Mouse (Mus musculus) right cerebral cortex, postnatal 4 days (tissue): ENCODE measurements at regions not wholly inside any gene's neighbourhood (a gene's known extent, or its start where the extent isn't known, plus 50 kb on each side); places are given as distances from the start of the nearest gene placed in this dataset.

ENCODE experiments used
- DNase-seq: peaks from one replicate; pipeline ENCODE4 v3.0.0-alpha.2; 2022

DNA sequence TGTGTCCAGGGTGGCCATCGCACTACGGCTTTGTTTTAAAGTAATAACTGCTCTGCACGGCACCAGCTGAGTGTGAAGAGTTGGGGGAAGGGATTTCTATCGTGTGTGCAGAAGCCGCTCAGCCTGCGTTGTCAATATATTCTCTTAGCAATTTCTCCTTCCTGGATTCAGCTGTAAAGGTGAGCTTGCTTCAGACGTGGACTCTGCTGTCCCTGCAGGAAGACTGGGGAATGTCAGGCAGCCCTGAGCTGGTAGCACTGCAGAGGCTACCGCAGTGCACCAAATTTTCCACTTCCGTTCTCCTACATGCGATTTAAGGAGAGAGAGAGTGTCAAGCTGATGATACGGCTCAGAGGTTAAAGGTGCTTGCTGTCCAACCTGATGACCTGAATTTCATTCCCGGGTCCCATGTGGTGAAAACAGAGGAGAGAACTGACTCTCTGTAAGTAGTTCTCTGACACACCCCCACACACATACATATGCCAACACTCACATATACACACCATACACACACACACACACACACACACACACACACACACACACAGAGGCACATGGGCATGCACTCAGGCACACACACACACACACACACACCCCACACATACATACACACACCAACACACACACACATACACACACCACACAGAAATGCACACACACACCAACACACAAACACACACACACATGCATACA, 59.9 kb upstream of the Prelid3b start:
- peak; percentile 41 for DNase-seq

DNA sequence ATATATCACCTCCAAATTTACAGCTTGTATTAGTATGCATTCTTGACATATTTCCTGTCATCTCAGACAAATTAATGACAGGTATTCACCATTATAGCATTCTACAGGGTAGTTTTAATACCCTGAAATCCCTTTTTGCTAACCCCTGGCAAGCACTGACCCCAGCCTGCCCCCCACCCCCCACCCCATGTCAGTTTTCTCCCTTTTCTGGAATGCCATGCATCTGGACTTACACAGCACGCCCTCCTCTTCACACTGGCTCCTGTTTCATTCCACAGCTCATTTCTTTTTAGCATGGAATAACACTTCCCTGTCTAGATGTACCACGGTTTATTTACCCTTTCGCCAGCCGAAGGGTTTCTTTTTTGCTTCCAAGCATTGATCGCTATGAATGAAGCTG, 67.8 kb upstream of the Prelid3b start:
- no peak for DNase-seq

DNA sequence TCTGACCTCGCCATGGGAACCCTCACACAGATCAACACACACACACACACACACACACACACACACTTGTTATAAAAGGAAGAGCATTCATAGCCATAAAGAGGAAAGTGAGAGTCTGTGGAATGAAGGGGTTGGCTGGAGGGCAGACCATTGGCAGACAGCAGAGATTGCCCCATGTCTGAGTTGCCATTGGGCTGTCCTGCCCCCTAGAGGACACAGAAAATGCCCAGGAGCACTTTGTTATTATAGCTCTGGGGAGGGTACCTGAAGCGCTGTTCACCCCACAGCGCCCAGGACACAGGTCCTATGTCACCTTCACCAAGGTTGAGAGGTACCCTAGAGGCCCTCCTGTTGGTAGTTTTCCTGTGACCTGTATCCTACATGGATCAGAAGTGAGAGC, 74.3 kb upstream of the Prelid3b start:
- no peak for DNase-seq

DNA sequence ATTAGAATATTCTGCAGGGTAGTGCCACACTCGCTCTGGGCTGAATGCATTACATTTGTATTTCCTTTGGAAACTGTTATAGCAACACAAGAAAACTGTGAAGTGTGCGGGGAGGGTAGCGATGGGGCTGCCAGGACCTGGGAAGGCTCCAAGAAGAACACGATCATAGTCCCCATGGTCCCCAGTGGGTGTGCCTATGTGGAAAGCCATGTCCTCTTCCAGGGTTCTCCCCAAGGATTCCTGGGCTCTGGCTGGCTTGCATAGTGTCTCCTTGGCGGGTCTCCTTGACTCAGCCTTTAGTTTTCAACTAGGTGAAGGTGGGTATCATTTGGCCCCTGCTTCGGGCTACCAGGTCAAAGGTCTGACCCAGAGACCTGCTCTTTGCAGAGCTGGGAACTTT, 74.8 kb upstream of the Prelid3b start:
- no peak for DNase-seq

DNA sequence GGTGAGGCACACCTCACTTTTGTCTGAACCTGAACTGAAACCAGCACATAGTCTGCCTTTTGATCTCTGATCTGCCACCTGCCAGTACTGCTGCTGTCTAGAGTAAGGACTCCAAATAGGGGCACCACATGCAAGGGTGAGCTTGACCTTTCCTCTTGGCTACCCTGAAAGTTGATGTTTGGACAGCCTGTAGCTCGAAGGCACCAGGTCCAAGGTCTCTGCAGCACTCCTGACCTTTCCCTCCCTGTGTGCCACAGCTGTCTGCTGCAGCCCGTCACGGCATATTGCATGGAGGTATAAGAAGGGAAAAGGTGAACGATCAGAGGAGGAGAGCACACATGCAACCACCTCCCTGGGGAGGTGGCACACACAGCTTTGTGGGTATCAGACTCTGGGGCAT, 75.9 kb upstream of the Prelid3b start:
- DNase-seq = no peak

DNA sequence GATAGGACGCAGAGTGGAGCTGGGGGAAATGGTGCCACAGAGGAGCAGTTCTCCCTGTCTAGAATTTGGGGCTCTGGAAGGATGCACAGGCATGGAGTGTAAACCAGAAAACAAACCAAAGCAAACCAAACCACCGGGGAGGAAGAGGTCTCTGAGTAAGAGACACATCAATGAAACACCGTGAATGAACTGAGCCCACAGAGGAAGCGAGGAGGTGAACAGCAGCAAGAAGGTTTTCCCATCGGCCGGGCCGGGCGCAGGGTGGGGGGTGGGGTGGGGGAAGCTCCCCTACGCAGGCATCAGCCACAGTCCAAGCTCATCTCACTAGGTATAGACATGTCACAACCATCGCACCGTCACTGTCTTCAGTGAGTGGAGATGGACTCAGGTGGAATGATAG, 82.9 kb upstream of the Prelid3b start:
- DNase-seq = no peak

DNA sequence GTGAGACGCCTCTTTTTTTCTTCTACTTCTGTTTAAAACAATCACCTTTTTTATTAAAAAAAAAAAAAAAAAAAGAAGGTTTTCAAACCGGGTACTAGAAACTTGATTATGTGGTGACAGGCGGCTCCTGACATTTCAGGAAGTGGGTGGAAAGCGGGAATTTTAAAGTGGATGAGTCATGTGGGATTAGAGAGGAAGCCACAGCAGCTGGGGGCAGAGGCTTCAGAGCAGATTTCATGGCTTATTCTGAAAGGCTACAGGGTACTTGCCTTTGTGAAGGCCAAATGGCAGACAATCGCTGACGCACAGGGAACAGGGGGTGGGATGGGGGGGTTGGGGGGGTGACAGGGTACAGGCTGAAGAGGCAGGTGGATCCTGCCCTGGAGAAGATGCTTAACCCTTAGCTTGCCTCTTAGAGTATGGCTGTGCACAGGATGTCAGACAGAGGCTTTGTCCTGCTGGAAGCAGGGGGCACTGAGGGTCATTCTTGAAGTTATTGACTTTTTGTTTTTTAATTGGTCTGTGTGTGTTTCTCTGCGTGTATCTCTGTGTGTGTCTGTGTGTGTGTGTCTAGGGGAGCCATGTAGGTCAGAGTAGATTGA, 81.4 kb upstream of the Zfp831 start:
- no peak for DNase-seq

DNA sequence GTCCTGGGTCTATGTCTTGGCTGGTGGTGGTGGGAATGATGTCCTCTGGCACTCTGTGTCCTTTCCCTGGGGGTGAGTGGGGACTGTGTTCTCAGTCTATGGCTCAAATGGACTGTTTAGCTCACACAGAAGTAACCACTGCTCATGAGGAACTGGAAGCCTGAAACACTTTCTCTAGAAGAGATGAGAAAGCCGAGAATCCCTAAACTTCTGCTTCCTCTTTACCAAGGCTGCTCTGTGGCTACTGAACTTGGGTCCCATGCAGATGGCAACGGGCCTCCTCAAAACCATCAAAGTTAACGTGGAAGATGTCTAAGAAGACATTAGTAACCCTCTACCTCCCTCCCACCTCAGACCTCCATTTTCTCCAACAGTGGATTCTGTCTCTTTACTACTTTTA, 79.4 kb upstream of the Zfp831 start:
- no peak for DNase-seq

DNA sequence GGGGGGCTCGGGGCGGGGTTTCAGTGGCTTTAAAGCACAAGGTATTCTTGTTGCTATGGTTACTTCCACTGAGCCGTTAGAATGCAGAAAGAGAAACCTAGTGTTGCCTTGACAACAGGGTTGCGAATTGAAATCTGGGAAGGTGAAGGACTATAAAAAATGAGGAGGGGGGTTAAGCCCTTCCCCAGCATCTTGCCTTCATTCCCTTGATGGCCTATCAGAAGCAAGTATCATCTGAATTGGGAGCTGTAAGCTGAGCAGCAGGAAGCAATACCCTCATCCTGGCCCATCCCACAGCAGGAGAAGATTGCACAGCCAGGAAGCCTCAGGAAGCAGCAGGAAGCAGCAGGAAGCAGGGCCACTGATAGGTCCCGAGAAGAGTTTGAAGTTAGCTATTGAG, 78.5 kb upstream of the Zfp831 start:
- DNase-seq = peak; percentile 12

DNA sequence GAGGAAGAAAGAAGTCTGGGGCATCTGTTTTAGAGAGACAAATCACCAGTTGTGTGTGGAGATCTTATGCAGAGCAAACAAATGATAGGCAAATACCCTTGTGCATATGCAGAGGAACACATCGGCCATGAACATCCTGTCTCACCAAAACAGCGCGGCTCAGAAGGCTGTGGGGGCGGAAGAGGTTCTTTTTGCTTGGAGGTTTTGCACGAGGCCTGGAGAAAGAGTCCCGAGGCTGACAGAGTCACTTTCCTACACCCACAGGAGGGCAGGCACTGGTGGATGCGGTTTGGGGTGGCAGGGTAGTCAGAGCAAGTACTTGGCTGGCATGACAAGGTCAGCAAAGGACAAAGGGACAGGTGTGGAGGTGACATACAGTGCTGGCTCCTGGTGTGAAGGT, 77.4 kb upstream of the Zfp831 start:
- no peak for DNase-seq

DNA sequence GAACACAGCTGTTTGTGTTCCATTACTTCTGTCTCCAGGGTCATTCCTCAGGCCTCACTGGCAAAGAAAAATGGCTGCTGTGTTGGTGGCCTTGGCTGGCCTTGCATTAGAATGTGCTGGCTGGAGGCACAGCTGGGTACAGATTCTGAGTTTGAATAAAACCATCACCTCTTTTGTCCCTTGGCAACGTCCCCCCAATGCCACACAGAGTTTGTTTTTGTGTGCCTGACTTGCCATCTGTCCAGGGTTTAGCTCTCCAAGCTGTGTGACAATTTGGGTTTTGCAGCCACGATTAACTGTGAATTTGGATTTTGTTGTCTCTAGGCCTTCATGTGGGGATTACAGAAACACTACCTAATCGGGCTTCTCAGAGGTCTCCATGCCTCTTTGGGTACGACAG, 76.6 kb upstream of the Zfp831 start:
- no peak for DNase-seq

DNA sequence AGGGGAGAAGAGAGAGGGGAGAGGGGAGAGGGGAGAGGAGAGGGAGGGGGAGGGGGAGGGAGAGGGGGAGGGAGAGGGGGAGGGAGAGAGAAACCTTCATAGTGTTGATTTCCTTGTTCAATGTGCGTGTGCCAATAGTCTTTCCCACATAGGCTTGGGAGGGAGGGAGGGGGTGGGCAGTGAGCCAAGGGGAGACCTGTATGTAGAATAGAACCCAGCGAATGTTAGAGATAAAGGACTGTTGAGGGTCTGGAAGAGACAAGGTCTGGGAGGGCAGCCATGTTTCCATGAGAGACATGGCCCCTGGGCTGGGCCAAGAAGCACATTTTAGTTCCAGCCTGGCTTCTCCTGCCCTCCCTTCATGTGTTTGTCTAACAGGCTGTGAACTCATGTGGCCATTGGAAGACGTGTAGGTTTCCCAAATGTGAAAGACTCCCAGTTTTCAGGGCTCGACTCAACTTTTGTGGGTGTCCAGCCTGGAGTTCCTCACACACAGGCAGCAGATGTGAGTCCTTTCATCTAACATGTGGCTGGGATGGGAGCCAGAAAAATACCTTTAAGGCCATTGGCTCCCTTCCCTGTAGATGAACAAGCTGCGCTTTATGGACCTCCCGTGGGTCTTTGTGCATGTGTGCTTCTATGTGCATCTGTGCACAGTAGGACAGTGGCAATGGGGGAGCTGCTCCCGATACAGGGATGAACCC, 68.4 kb upstream of the Zfp831 start:
- no peak for DNase-seq

DNA sequence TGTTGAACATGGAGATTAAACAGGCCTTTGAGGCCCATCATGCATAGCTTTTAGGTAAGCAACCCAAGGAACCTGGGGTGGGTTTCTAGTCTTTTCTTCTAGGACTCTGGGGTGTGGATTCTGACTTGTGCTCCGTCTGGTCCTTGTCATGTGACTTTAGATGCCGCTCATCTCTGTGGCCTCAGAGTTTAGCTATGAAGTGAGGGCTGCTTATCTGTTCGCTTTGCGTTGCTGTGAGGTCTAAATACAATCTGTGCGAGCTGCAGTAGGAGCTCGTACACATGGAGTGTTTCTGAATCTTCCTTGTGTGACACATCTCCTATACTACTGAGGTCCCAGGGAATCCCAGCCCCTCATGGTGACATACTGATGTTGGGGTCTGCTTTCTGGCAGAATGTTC, 67.8 kb upstream of the Zfp831 start:
- DNase-seq = no peak

DNA sequence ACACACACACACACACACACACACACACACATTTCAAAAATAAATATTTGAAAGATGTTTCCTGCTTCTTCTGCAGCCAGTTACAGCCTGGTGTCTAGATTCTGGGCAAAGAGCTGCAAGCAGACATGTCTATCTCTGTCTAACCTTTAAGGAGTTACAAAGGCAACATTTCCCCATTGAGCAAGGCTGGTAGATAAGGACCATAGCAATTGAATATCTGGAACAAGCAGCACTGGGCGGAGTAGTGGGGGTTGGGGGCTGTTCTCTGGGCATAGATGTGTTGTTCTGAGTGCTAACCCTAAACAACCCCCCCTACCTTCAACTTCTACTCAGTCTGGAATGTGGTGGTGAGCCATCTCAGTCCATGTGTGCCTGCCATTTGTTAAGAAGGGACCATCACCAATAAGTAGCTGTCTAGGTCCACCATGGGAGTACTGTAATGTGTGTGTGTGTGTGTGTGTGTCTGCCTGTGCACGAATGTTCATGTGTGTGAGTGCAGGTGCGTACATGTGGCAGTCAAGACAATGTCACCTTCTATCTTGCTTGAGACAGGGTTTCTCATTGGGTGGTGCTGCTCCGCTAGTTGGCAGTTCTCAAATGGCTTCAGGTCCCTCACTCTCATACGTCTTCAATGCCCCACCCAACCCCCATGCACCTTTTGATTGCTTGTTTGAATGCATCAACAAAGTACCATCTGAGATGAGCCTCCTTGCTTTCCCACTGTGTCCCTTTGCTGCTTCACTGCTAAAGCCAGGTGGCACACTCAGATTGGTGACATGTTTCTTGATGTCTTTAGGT, 62.2 kb upstream of the Zfp831 start:
- no peak for DNase-seq

DNA sequence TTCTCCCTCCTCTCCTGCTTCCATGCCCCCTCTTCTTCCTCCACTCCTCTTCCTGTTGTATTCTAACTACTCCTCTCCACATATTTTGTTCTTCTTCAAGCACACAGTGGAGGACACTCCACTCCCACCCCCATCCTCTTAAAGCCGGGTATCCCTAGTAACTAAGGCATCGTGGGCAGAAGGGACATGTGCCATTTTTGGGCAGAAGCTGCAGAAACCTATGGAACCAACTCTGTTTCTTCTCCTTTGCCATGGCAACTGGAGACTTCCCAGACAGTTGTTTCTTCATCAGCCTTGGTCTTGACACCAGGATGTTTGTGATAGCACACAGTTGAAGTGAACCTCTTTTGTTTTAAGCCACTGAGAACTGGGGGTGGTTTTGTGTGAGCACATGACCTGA, 59.1 kb upstream of the Zfp831 start:
- DNase-seq = no peak
